Mouse (Mus musculus) liver, postnatal 0 days (tissue): ENCODE data around the gene Dnm3. TPM values are rescaled to one million over a fixed set of nuclear protein-coding genes. Genes with fewer than 3 reads are reported as not detected.

Experiments used
- ATAC-seq: fragments of 200-750 bp; cut with Nextera tagmentation; 2 replicates; pipeline ENCODE4 v1.8.0; 2017; ENCODE audit warnings: mild to moderate bottlenecking, moderate library complexity
- DNase-seq: peaks from one replicate; pipeline ENCODE4 v3.0.0-alpha.2; 2016
- H3K27ac ChIP-seq: fragments of 300-500 bp; sonication (generic); 2 replicates; pipeline ENCODE4 v1.5.1; 2014; ENCODE audit warnings: antibody characterized with exemption, moderate library complexity, mild to moderate bottlenecking, low read depth
- H3K27me3 ChIP-seq: fragments of 300-500 bp; sonication (generic); 2 replicates; pipeline ENCODE4 v1.6.1; 2014; ENCODE audit warnings: low read length, control low read depth, mixed read lengths; ENCODE audit not compliant: insufficient read depth
- H3K36me3 ChIP-seq: fragments of 300-500 bp; sonication (generic); replicated peaks from 2 replicates; pipeline ENCODE4 v1.6.1; 2014; ENCODE audit warnings: mild to moderate bottlenecking, control low read depth, low read length, moderate library complexity, mixed read lengths; ENCODE audit not compliant: insufficient read depth
- H3K4me1 ChIP-seq: fragments of 300-500 bp; sonication (generic); 2 replicates; pipeline ENCODE4 v1.6.1; 2014; ENCODE audit warnings: antibody characterized with exemption, mild to moderate bottlenecking, control low read depth; ENCODE audit not compliant: insufficient read depth
- H3K4me2 ChIP-seq: fragments of 300-500 bp; sonication (generic); 2 replicates; pipeline ENCODE4 v1.6.1; 2014; ENCODE audit warnings: low read depth, mild to moderate bottlenecking, low read length, moderate library complexity, mixed read lengths
- H3K4me3 ChIP-seq: fragments of 300-500 bp; sonication (generic); 2 replicates; pipeline ENCODE4 v1.5.1; 2014; ENCODE audit warnings: low read depth, low read length
- H3K9ac ChIP-seq: fragments of 300-500 bp; sonication (generic); replicated peaks from 2 replicates; pipeline ENCODE4 v1.6.1; 2014; ENCODE audit warnings: mild to moderate bottlenecking, moderate library complexity
- H3K9me3 ChIP-seq: fragments of 300-500 bp; sonication (generic); 2 replicates; pipeline ENCODE4 v1.6.1; 2016; ENCODE audit warnings: mild to moderate bottlenecking, control low read depth, low read length, mixed read lengths
- CTCF ChIP-seq: sonication (generic); IDR thresholded peaks from 2 replicates; pipeline ENCODE4 v1.5.1; 2016; ENCODE audit warnings: antibody characterized with exemption, low read depth
- EP300 ChIP-seq: IDR thresholded peaks from 2 replicates; pipeline ENCODE4 v1.6.1; 2016; ENCODE audit warnings: antibody characterized with exemption, low read depth, mild to moderate bottlenecking
- WGBS: fragments of 180-500 bp; shearing (Covaris S2); extraction: QIAGEN DNeasy Blood & Tissue Kit; methylation state at CpG from one replicate; pipeline ENCODE4 v1.1.7; 2014; ENCODE audit not compliant: insufficient replicate concordance; 5-methylcytosine and 5-hydroxymethylcytosine counted together
- microRNA counts: library from miRNA; unstranded; fragments of <30 nt; microRNA quantifications from one replicate; lab custom pipeline; 2015
- microRNA-seq: library from miRNA; unstranded; fragments of <30 nt; microRNA quantifications from one replicate; pipeline ENCODE4, GENCODE M21; 2016
- polyA plus RNA-seq: library from polyadenylated mRNA; unstranded; fragments of >200 nt; fragmentation: Nextera tagmentation; extraction: Ambion mirVana; gene quantifications from 2 replicates; pipeline ENCODE4 v1.2.1, GENCODE M21; 2015

Gene Dnm3
- polyA plus RNA-seq, 1 experiment from 2014 or later = 0.14 TPM

DNA sequence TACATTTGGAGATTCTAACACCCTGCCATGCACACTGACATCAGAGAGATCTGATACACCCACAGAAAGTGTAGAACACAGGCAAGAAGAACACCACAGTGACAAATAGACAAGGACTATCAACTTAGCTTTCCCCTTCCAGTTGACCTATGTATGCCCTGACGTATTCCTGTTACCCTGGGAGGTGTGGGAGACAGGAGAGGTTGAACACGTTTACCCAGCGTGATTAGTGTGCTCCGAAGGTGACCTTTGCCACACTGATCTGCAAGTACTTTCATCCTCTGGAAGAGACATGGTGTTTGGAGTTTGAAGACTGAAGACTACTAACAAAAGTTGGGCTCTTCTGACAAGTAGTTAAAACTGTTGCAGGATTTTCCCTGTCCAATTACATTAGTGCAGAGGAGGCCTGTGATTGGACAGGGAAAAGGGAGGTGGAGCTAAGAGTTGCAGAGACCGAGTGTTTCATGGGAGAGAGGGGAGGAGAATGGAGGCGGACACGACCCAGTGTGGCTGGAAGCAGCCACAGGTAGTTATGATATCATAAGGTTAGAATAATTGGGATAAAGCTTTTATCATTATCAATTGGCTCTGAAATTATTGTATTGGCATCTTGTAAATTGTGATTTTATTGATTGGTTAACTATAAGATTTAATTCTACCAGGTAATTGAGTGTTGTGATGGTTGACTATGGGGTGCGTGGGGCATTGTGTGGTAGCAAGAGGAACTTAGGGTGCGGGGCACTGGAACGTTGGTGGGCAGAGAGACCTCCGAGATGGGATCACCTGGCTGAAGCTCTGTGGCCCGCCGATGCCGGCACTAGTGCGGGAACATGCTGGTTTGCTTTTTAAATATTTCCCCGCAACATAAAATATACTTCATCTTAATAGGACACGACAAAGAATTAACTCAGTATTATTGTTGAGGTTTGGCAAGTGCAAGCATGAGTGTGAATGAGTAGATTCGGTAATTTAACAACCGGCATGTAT lies 519.6 kb downstream of the Dnm3 start:
- Histone ChIP-seq H3K9me3 (no peaks in the 10 kb centered on the region), H3K27ac (no peak overlapping the region), H3K4me2 (0 out of 2 replicates have a peak overlapping the region, but pooled peaks have one; percentile 22), H3K27me3 (no peaks in the 10 kb centered on the region), H3K36me3 (no peaks in the 10 kb centered on the region), H3K4me1 (peaks cover 5% of the 10 kb centered on the region; the same call in 1 of the 2 replicates), H3K9ac (no peak overlapping the region), H3K4me3 (no peak overlapping the region)
- TF ChIP-seq EP300 (no peak), CTCF (no peak)
- 80% methylated on average over 19 of the region's 19 CpGs for WGBS
- DNase-seq (no peak), ATAC-seq (peak; percentile 87)

DNA sequence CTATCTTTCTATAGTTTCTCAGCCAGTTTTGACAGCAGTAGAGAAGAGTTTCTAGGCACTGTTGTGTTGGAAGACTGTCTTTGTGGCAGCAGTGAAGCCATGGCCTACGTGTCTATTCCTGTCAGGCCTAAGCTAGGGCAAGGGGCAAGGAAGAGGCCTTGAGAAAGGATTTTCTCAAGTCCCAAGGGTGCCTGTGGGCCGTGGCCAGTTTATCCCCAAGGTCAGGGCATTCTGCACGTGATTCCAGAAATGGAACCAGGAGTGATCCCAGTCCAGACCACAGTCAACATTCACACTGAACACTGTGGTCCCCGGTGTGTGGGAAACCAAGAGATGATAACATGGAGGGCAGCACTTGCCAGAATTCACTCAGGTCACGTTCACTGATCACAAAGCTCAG lies 522.0 kb downstream of the Dnm3 start:
- Histone ChIP-seq H3K9me3 (no peaks in the 10 kb centered on the region), H3K4me3 (no peak overlapping the region), H3K36me3 (no peaks in the 10 kb centered on the region), H3K27me3 (no peaks in the 10 kb centered on the region), H3K27ac (no peak overlapping the region), H3K4me1 (peaks cover 5% of the 10 kb centered on the region), H3K9ac (no peak overlapping the region), H3K4me2 (no peak overlapping the region)
- TF ChIP-seq CTCF (no peak), EP300 (no peak)
- WGBS = 60% methylated on average over 5 of the region's 5 CpGs
- DNase-seq (no peak), ATAC-seq (no peak)

DNA sequence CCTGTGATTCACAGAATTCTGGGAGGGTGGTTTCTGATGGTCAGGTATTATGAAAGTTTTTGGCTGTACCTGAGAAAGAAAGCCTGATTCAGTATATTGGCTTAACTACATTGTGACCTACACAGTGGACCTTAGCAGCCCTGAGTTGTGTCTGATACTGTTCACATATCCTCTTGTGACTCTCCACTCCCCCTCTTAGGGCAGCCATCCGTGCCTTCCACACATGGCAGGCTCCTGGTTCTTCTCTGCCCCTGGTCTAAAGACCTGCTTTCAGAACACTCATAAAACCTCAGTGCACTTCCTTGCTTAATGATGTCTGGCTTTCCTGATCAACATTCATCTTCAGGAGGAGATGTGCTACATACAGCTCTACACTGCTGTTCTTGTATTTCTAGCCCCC lies 525.2 kb downstream of the Dnm3 start:
- TF ChIP-seq CTCF = no peak
- no peak for TF ChIP-seq EP300
- no peaks in the 10 kb centered on the region for H3K9me3 ChIP-seq
- ATAC-seq (no peak), DNase-seq (no peak)
- 71% methylated on average over 1 of the region's 1 CpGs for whole genome bisulfite sequencing
- H3K4me1 ChIP-seq = peaks cover under 1% of the 10 kb centered on the region; the same call in 1 of the 2 replicates
- H3K4me3 ChIP-seq = no peak overlapping the region
- H3K27ac ChIP-seq = no peak overlapping the region
- no peak overlapping the region for H3K9ac ChIP-seq
- H3K36me3 ChIP-seq = no peaks in the 10 kb centered on the region
- H3K4me2 ChIP-seq = no peak overlapping the region
- no peaks in the 10 kb centered on the region for H3K27me3 ChIP-seq

DNA sequence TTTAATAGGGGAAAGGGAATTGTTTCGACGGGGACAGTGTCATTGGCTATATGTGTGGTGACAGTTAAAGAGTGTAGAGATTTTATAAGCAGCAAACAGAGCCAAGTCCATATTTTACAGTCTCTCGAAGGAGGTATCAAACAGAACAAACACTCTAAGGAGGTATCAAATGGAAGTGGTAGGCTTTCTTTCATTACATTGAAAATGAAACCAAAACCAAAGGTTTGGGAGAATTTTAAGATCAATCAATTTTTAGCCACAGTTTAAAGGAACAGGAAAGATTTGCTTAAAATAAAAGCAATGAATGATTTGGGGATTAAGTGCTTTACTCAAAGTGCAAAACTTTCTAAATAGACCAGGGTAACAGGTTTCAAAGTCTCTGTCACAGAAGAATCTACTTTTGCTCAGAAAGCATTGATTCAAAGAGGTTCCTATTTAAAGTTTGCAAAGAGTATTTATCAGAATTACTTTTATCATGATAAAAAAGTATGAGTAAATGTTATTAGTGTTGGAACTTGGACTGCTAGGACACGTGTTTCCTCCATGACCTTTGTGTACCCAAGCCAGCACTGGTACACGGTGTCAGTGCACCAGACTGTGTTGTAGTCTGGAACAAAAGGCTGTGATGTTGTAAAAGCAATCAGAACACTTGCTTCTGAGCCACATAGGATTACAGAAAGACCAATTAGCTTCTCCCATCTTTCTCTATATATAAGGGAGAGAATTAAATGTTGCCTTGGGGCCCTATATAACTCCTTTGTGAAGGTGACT lies 526.6 kb downstream of the Dnm3 start:
- no peak overlapping the region for H3K9ac ChIP-seq
- H3K36me3 ChIP-seq = no peaks in the 10 kb centered on the region
- no peaks in the 10 kb centered on the region; the same call in 1 of the 2 replicates for H3K4me1 ChIP-seq
- TF ChIP-seq EP300 (no peak), CTCF (no peak)
- DNase-seq (no peak), ATAC-seq (peak; percentile 65)
- no peak overlapping the region for H3K4me2 ChIP-seq
- WGBS = 62% methylated on average over 5 of the region's 5 CpGs
- no peak overlapping the region for H3K27ac ChIP-seq
- no peaks in the 10 kb centered on the region for H3K27me3 ChIP-seq
- no peak overlapping the region for H3K4me3 ChIP-seq
- no peaks in the 10 kb centered on the region for H3K9me3 ChIP-seq

DNA sequence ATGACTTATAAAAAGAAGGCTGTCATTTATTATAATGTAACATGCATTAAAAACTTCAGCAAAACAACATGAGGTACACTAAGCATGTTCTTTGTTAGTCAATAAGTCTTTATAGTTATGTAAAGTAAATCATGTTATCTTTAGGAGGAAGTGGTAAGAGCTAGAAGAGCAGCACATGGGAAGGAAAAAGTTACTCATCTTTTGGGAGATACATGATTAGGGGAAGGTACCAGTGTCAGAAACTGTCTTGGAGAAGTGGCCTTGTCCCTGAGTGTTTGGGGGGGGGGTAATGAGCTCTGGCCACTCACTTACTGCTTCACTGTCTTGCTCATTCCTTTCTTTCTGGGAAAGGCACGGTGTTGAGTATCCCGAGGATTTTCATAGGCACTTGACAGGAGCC lies 535.8 kb downstream of the Dnm3 start:
- H3K27ac ChIP-seq = no peak overlapping the region
- H3K4me3 ChIP-seq = no peak overlapping the region
- H3K27me3 ChIP-seq = no peaks in the 10 kb centered on the region
- TF ChIP-seq EP300 (no peak), CTCF (no peak)
- ATAC-seq = no peak
- H3K4me2 ChIP-seq = no peak overlapping the region
- H3K9ac ChIP-seq = no peak overlapping the region
- H3K9me3 ChIP-seq = no peaks in the 10 kb centered on the region
- no peaks in the 10 kb centered on the region for H3K4me1 ChIP-seq
- no peaks in the 10 kb centered on the region for H3K36me3 ChIP-seq
- 79% methylated on average over 2 of the region's 2 CpGs for WGBS
- no peak for DNase-seq

MicroRNAs encoded within 50 kb of the gene (microRNA counts, 519-probe panel; counts per million panel counts)
- microRNA mmu-miR-199a-3p (lab: Ali Mortazavi, UCI) (6,755 counts per million, percentile 80 among the panel's probes with 10 or more counts), microRNA mmu-miR-199a-5p (lab: Ali Mortazavi, UCI) (6,450 counts per million, percentile 78 among the panel's probes with 10 or more counts), microRNA mmu-miR-214 (lab: Ali Mortazavi, UCI) (not detected)

Small RNA genes within 50 kb of the gene (microRNA-seq; reads per million reads assigned to microRNA genes)
- gene Mir199a-2 = 11.3 reads per million, percentile 20 among the genes with 10 or more reads in this experiment
- 1,283 reads per million, percentile 76 among the genes with 10 or more reads in this experiment for gene Mir214

Other genes with a start within 250 kb of the Dnm3 start
- gene Mettl13, start 70.5 kb upstream of the Dnm3 start, polyA plus RNA-seq = 5.9 and 7.2 TPM in 2 replicates
- 14.9 and 15.7 TPM in 2 replicates for gene Vamp4, start 92.5 kb upstream of the Dnm3 start, polyA plus RNA-seq
- gene Myoc, start 161.1 kb upstream of the Dnm3 start, polyA plus RNA-seq = not detected in 2 replicates
- not detected in 2 replicates for gene Myocos, start 180.2 kb upstream of the Dnm3 start, polyA plus RNA-seq